Mouse (Mus musculus) C2C12 (cell line): ENCODE measurements around the gene Flot1.

Experiments
- MAX ChIP-seq: IDR thresholded peaks from one replicate; pipeline ENCODE4 v1.6.1; 2011; ENCODE audit warnings: mild to moderate bottlenecking, control low read depth
- USF1 ChIP-seq: IDR thresholded peaks from one replicate; pipeline ENCODE4 v1.6.1; 2011; ENCODE audit warnings: low read depth, mild to moderate bottlenecking, control low read depth, moderate library complexity

- TF ChIP-seq MAX (no peak), USF1 (no peak)
These were observed 27.9 kb upstream of the Flot1 start for GRCm38 (mm10) chr17:35795099-35795498.
